Mouse (Mus musculus) embryonic fibroblast, embryonic 13.5 days (primary cell): ENCODE results near the gene Afg3l1. TPM values are rescaled to one million over a fixed set of nuclear protein-coding genes. Genes with fewer than 3 reads are reported as not detected.
"Not testable (repeated sequence)": the region's sequence is repeated elsewhere in the genome, so short reads cannot be mapped to it uniquely, and the experiment has no call there.

Source experiments
- H3K27ac ChIP-seq: 2 replicates; pipeline ENCODE4 v1.5.1; 2012; ENCODE audit warnings: low read length, control low read depth, inconsistent platforms; ENCODE audit not compliant: insufficient read depth
- H3K4me1 ChIP-seq: 2 replicates; pipeline ENCODE4 v1.6.1; 2011; ENCODE audit warnings: low read length; ENCODE audit not compliant: control insufficient read depth, insufficient read depth
- H3K4me3 ChIP-seq: 2 replicates; pipeline ENCODE4 v1.5.1; 2011; ENCODE audit warnings: mild to moderate bottlenecking, control low read depth, low read length; ENCODE audit not compliant: insufficient read depth
- CTCF ChIP-seq: IDR thresholded peaks from 2 replicates; pipeline ENCODE4 v1.5.1; 2011; ENCODE audit warnings: mild to moderate bottlenecking, control low read depth, low read length, moderate library complexity, borderline replicate concordance; ENCODE audit not compliant: insufficient read depth
- POLR2A ChIP-seq: IDR thresholded peaks from 2 replicates; pipeline ENCODE4 v1.6.1; 2011; ENCODE audit warnings: low read depth, mild to moderate bottlenecking, control low read depth, low read length, moderate library complexity
- polyA plus RNA-seq: library from polyadenylated mRNA; stranded (reverse); fragments of >200 nt; gene quantifications from 2 replicates; pipeline ENCODE4 v1.2.4, GENCODE M21; 2011; ENCODE audit warnings: low read depth; ENCODE audit not compliant: missing spikeins, insufficient read length

Afg3l1 gene
- polyA plus RNA-seq, 1 experiment = 28.7 TPM

- no peaks in the 10 kb centered on the region for H3K4me1 ChIP-seq
- TF ChIP-seq CTCF = no peak
- no peak for TF ChIP-seq POLR2A
- H3K4me3 ChIP-seq = no peak overlapping the region
- H3K27ac ChIP-seq = no peak overlapping the region
These were observed 59.3 kb downstream of the Afg3l1 start for GRCm38 (mm10) chr8:123536990-123537380.

GRCm38 (mm10) chr8:123537641-123538040, 59.9 kb downstream of the Afg3l1 start:
- H3K4me1 ChIP-seq, H3K4me3 ChIP-seq, H3K27ac ChIP-seq: not testable (repeated sequence)

Other genes with a start within 250 kb of the Afg3l1 start
- 1.5 and 2.3 TPM in 2 replicates for gene Spata2l, start 241.7 kb upstream of the Afg3l1 start, polyA plus RNA-seq
- 11.0 and 13.2 TPM in 2 replicates for gene Zfp276, start 223.7 kb upstream of the Afg3l1 start, polyA plus RNA-seq
- 10.6 and 14.3 TPM in 2 replicates for gene Vps9d1, start 223.6 kb upstream of the Afg3l1 start, polyA plus RNA-seq
- gene Fanca, start 159.3 kb upstream of the Afg3l1 start, polyA plus RNA-seq = 24.0 and 37.4 TPM in 2 replicates
- gene Spire2, start 145.2 kb upstream of the Afg3l1 start, polyA plus RNA-seq = 3.0 and 4.7 TPM in 2 replicates
- gene Tcf25, start 104.2 kb upstream of the Afg3l1 start, polyA plus RNA-seq = 512 and 557 TPM in 2 replicates
- gene Mc1r, start 70.8 kb upstream of the Afg3l1 start, polyA plus RNA-seq = not detected in 2 replicates
- gene Tubb3, start 66.5 kb upstream of the Afg3l1 start, polyA plus RNA-seq = 25.5 and 32.0 TPM in 2 replicates
- gene Def8, start 54.4 kb upstream of the Afg3l1 start, polyA plus RNA-seq = 33.5 and 36.4 TPM in 2 replicates
- 0.45 TPM in 1 of 2 replicates, not detected in the other for gene Dbndd1, start 37.6 kb downstream of the Afg3l1 start, polyA plus RNA-seq
- gene Gas8, start 40.9 kb downstream of the Afg3l1 start, polyA plus RNA-seq = 21.7 and 22.2 TPM in 2 replicates
- gene Rhou, start 176.0 kb downstream of the Afg3l1 start, polyA plus RNA-seq = 19.5 and 20.0 TPM in 2 replicates